Mouse (Mus musculus): ENCODE data around the gene Smagp. TPM values are rescaled to one million over a fixed set of nuclear protein-coding genes. Genes with fewer than 3 reads are reported as not detected.

Smagp gene
- 1.0 TPM for polyA plus RNA-seq (2014; fragmentation: Illumina TruSeq; extraction: RNeasy Lipid Tissue Mini Kit (QIAGEN cat#74804); ENCODE audit: low replicate concordance)

GRCm38 (mm10) chr15:100636700-100637501 lies at the start of gene Smagp:
Smagp (minus strand) TSS chr15:100636940.

GRCm38 (mm10) chr15:100669337-100669736 lies 32.6 kb upstream of the Smagp start, which contains the start of gene Bin2:
Bin2 (minus strand) TSS chr15:100669553.

GRCm38 (mm10) chr15:100614996-100615824 lies 21.5 kb downstream of the Smagp start, which contains the start of gene Dazap2:
Dazap2 (plus strand) TSS chr15:100615349.

GRCm38 (mm10) chr15:100599276-100600046 lies 37.3 kb downstream of the Smagp start, which contains the start of gene Pou6f1:
Pou6f1 (minus strand) TSS chr15:100599984.

Other genes starting within 250 kb of the Smagp start
- 0.22 TPM for gene Gm5475, start 214.8 kb downstream of the Smagp start, polyA plus RNA-seq (2014; fragmentation: Illumina TruSeq; extraction: RNeasy Lipid Tissue Mini Kit (QIAGEN cat#74804); ENCODE audit: low replicate concordance)
- gene Slc11a2, start 211.9 kb downstream of the Smagp start, polyA plus RNA-seq (2014; fragmentation: Illumina TruSeq; extraction: RNeasy Lipid Tissue Mini Kit (QIAGEN cat#74804); ENCODE audit: low replicate concordance), result 15.7 TPM
- gene Letmd1, start 167.9 kb downstream of the Smagp start, polyA plus RNA-seq (2014; fragmentation: Illumina TruSeq; extraction: RNeasy Lipid Tissue Mini Kit (QIAGEN cat#74804); ENCODE audit: low replicate concordance), result 16.8 TPM
- 1.1 TPM for gene Csrnp2, start 141.5 kb downstream of the Smagp start, polyA plus RNA-seq (2014; fragmentation: Illumina TruSeq; extraction: RNeasy Lipid Tissue Mini Kit (QIAGEN cat#74804); ENCODE audit: low replicate concordance)
- 3.1 TPM for gene Tfcp2, start 84.9 kb downstream of the Smagp start, polyA plus RNA-seq (2014; fragmentation: Illumina TruSeq; extraction: RNeasy Lipid Tissue Mini Kit (QIAGEN cat#74804); ENCODE audit: low replicate concordance)
- 0.74 TPM for gene Pou6f1, start 37.0 kb downstream of the Smagp start, polyA plus RNA-seq (2014; fragmentation: Illumina TruSeq; extraction: RNeasy Lipid Tissue Mini Kit (QIAGEN cat#74804); ENCODE audit: low replicate concordance)
- gene Dazap2, start 21.6 kb downstream of the Smagp start, polyA plus RNA-seq (2014; fragmentation: Illumina TruSeq; extraction: RNeasy Lipid Tissue Mini Kit (QIAGEN cat#74804); ENCODE audit: low replicate concordance), result 273 TPM
- gene Bin2, start 32.6 kb upstream of the Smagp start, polyA plus RNA-seq (2014; fragmentation: Illumina TruSeq; extraction: RNeasy Lipid Tissue Mini Kit (QIAGEN cat#74804); ENCODE audit: low replicate concordance), result 1.4 TPM
- gene Cela1, start 51.0 kb upstream of the Smagp start, polyA plus RNA-seq (2014; fragmentation: Illumina TruSeq; extraction: RNeasy Lipid Tissue Mini Kit (QIAGEN cat#74804); ENCODE audit: low replicate concordance), result 169 TPM
- 25.3 TPM for gene Galnt6, start 92.4 kb upstream of the Smagp start, polyA plus RNA-seq (2014; fragmentation: Illumina TruSeq; extraction: RNeasy Lipid Tissue Mini Kit (QIAGEN cat#74804); ENCODE audit: low replicate concordance)
- gene Slc4a8, start 124.8 kb upstream of the Smagp start, polyA plus RNA-seq (2014; fragmentation: Illumina TruSeq; extraction: RNeasy Lipid Tissue Mini Kit (QIAGEN cat#74804); ENCODE audit: low replicate concordance), result 0.67 TPM
- 0.52 TPM for gene Scn8a, start 232.9 kb upstream of the Smagp start, polyA plus RNA-seq (2014; fragmentation: Illumina TruSeq; extraction: RNeasy Lipid Tissue Mini Kit (QIAGEN cat#74804); ENCODE audit: low replicate concordance)

Data from small intestine, adult 10 weeks (tissue).